Mouse (Mus musculus): ENCODE data around the gene Fam126b. TPM values are rescaled to one million over a fixed set of nuclear protein-coding genes. Genes with fewer than 3 reads are reported as not detected.
"Not testable (repeated sequence)": the region's sequence is repeated elsewhere in the genome, so short reads cannot be mapped to it uniquely, and the experiment has no call there.

Gene Fam126b
- polyA plus RNA-seq, 1 experiment: 2.8 TPM

DNA sequence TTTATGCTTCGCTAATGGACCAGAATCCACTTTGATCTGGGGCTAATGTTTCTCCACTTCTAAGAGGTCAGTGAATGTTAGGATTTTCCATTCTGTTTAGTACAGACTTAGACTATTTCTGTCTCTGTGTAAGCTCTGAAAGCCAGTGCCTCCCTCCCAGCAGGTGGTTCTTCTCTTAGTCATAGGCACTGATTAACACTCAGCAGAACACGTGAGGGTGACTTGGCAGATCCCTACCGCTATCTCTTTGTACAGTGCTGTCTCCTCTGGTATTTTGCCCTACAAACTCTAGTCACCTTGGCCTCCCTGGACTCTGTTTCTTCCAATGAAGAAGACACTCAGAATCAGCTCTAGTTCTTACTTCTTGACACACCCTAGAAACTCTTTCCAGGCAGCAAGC, 28.3 kb upstream of the Fam126b start:
- peaks cover 2% of the 10 kb centered on the region for H3K4me1 ChIP-seq (ENCODE audit: control insufficient read depth, insufficient read depth, low read length)
- DNase-seq: no peak
- TF ChIP-seq CTCF (IDR thresholded peaks at IDR 0.05; ENCODE audit: insufficient read depth, low read length): no peak
- no peak for TF ChIP-seq POLR2A (IDR thresholded peaks at IDR 0.05; ENCODE audit: borderline replicate concordance, extremely low read depth, low read depth, low read length)
- no peak overlapping the region for H3K4me3 ChIP-seq (replicated peaks; ENCODE audit: extremely low read depth, low read depth, low read length)
- WGBS: 63% methylated on average over 3 of the region's 3 CpGs

DNA sequence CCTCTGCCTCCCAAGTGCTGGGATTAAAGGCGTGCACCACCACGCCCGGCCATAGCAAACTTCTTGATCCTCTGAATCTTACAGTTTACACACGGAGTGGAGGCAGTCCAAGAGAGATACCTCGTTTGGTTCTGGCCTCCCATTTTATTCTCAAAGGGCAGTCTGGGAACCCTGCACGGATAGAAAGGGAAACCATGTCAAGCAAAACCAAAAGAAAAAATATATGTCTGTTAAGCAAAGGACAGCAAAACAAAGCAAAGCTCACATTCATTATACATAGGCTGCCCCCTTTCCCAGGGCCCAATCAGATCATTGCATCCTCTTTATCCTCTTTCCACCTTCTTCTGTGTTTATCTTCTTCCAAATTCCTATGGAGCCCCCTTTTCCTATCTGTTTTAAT, 27.7 kb upstream of the Fam126b start:
- TF ChIP-seq POLR2A (IDR thresholded peaks at IDR 0.05; ENCODE audit: borderline replicate concordance, extremely low read depth, low read depth, low read length) (no peak), CTCF (IDR thresholded peaks at IDR 0.05; ENCODE audit: insufficient read depth, low read length) (no peak)

GRCm38 (mm10) chr1:58610611-58611010, 24.5 kb upstream of the Fam126b start:
- TF ChIP-seq POLR2A (IDR thresholded peaks at IDR 0.05; ENCODE audit: borderline replicate concordance, extremely low read depth, low read depth, low read length) (no peak), CTCF (IDR thresholded peaks at IDR 0.05; ENCODE audit: insufficient read depth, low read length) (no peak)
- Histone ChIP-seq H3K4me1 (ENCODE audit: control insufficient read depth, insufficient read depth, low read length) (peaks cover 2% of the 10 kb centered on the region), H3K4me3 (replicated peaks; ENCODE audit: extremely low read depth, low read depth, low read length) (no peak overlapping the region)
- 11% methylated on average over 1 of the region's 1 CpGs for WGBS
- no peak for DNase-seq

More for the DNA sequence above, 27.7 kb upstream of the Fam126b start:
- no peak overlapping the region for H3K4me3 ChIP-seq (replicated peaks; ENCODE audit: extremely low read depth, low read depth, low read length)
- DNase-seq: no peak
- WGBS: 77% methylated on average over 6 of the region's 6 CpGs
- peaks cover 2% of the 10 kb centered on the region for H3K4me1 ChIP-seq (ENCODE audit: control insufficient read depth, insufficient read depth, low read length)

DNA sequence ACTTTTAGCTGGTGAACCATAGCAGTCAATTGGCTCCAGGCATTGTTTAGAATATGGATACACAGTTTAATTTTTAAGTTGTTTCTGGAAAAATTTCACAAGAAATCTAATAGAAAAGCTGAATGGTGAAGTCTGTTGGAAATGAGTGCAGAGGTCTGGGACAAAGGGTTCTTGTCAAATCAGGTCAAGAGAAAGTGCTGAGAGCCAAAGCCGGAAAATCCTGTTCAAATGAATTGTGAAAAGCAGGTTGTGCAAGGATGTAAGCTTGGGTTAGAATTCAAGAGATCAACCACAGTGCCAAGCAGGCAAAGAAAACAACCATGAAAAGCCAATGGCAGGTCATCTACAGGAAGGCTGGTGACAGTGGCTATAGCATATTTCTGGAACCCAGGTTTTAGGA, 24.0 kb upstream of the Fam126b start:
- Histone ChIP-seq H3K4me1 (ENCODE audit: control insufficient read depth, insufficient read depth, low read length) (peaks cover 2% of the 10 kb centered on the region), H3K4me3 (replicated peaks; ENCODE audit: extremely low read depth, low read depth, low read length) (no peak overlapping the region)
- TF ChIP-seq CTCF (IDR thresholded peaks at IDR 0.05; ENCODE audit: insufficient read depth, low read length): no peak
- TF ChIP-seq POLR2A (IDR thresholded peaks at IDR 0.05; ENCODE audit: borderline replicate concordance, extremely low read depth, low read depth, low read length): no peak
- DNase-seq: peak; percentile 24
- WGBS: 64% methylated on average over 1 of the region's 1 CpGs

GRCm38 (mm10) chr1:58609591-58609990, 23.5 kb upstream of the Fam126b start:
- whole genome bisulfite sequencing: 82% methylated on average over 5 of the region's 5 CpGs
- DNase-seq: not testable (repeated sequence)

GRCm38 (mm10) chr1:58603738-58604137, 17.6 kb upstream of the Fam126b start:
- no peak for DNase-seq
- no peak overlapping the region for H3K4me3 ChIP-seq (replicated peaks; ENCODE audit: extremely low read depth, low read depth, low read length)
- no peak for TF ChIP-seq POLR2A (IDR thresholded peaks at IDR 0.05; ENCODE audit: borderline replicate concordance, extremely low read depth, low read depth, low read length)
- no peak for TF ChIP-seq CTCF (IDR thresholded peaks at IDR 0.05; ENCODE audit: insufficient read depth, low read length)
- no peaks in the 10 kb centered on the region for H3K4me1 ChIP-seq (ENCODE audit: control insufficient read depth, insufficient read depth, low read length)
- 40% methylated on average over 4 of the region's 4 CpGs for WGBS

More at GRCm38 (mm10) chr1:58609591-58609990, 23.5 kb upstream of the Fam126b start:
- not testable (repeated sequence) for H3K4me3 ChIP-seq (replicated peaks; ENCODE audit: extremely low read depth, low read depth, low read length); H3K4me1 ChIP-seq (ENCODE audit: control insufficient read depth, insufficient read depth, low read length)

DNA sequence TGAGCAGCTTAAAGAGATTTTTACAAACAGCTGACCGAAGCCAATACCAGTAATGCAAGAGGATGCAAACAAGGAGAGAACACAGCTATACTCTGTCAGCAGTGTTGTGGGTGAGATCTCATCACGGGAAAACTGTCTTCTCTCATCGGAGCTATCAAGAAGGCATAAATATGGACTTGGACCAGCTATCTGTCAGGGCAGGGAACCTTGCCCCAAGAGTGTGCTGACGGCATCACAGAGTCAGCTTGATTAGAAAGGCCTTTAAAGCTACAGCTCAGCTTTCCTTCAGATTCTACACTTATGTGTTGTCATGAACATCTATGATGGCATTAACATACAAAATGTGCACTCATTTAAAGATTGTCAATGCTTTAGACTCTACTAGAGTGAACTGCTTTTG, 16.6 kb upstream of the Fam126b start:
- Histone ChIP-seq H3K4me1 (ENCODE audit: control insufficient read depth, insufficient read depth, low read length) (no peaks in the 10 kb centered on the region), H3K4me3 (replicated peaks; ENCODE audit: extremely low read depth, low read depth, low read length) (no peak overlapping the region)
- no peak for TF ChIP-seq CTCF (IDR thresholded peaks at IDR 0.05; ENCODE audit: insufficient read depth, low read length)
- no peak for TF ChIP-seq POLR2A (IDR thresholded peaks at IDR 0.05; ENCODE audit: borderline replicate concordance, extremely low read depth, low read depth, low read length)
- no peak for DNase-seq
- WGBS: 76% methylated on average over 4 of the region's 4 CpGs

DNA sequence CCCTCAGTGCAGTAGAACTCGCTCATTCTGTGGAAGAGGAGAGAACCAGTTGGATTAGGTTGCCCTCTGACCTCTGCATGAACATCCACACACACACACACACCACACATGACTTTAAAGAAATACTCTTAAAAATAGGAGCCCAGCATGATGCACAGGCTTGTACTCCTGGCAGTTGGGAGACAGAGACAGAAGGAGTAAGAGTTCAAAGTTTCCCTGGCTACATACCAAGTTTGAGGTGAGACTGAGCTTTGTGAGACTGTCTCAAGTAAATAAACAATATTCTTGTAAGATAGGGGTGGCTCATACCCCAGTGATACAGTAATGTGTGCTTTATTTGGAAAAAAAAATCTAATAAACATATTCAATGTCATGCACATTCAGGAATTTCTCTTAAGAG, 1.4 kb upstream of the Fam126b start:
- TF ChIP-seq CTCF (IDR thresholded peaks at IDR 0.05; ENCODE audit: insufficient read depth, low read length): no peak
- no peak for TF ChIP-seq POLR2A (IDR thresholded peaks at IDR 0.05; ENCODE audit: borderline replicate concordance, extremely low read depth, low read depth, low read length)
- Histone ChIP-seq H3K4me1 (ENCODE audit: control insufficient read depth, insufficient read depth, low read length) (peaks cover 3% of the 10 kb centered on the region), H3K4me3 (replicated peaks; ENCODE audit: extremely low read depth, low read depth, low read length) (no peak overlapping the region)
- DNase-seq: no peak
- 56% methylated on average over 1 of the region's 1 CpGs for WGBS

- 4% methylated on average over 36 of the region's 36 CpGs for WGBS
- no peak for TF ChIP-seq POLR2A (IDR thresholded peaks at IDR 0.05; ENCODE audit: borderline replicate concordance, extremely low read depth, low read depth, low read length)
- TF ChIP-seq CTCF (IDR thresholded peaks at IDR 0.05; ENCODE audit: insufficient read depth, low read length): no peak
- Histone ChIP-seq H3K4me1 (ENCODE audit: control insufficient read depth, insufficient read depth, low read length) (peaks cover 3% of the 10 kb centered on the region), H3K4me3 (replicated peaks; ENCODE audit: extremely low read depth, low read depth, low read length) (peak overlapping the region; percentile 79)
- DNase-seq: peak; percentile 17
These were observed 551 bp downstream of the Fam126b start for GRCm38 (mm10) chr1:58585373-58586170.

- Histone ChIP-seq H3K4me1 (ENCODE audit: control insufficient read depth, insufficient read depth, low read length) (peaks cover 3% of the 10 kb centered on the region), H3K4me3 (replicated peaks; ENCODE audit: extremely low read depth, low read depth, low read length) (no peak overlapping the region)
- DNase-seq: no peak
- 49% methylated on average over 1 of the region's 1 CpGs for whole genome bisulfite sequencing
- no peak for TF ChIP-seq CTCF (IDR thresholded peaks at IDR 0.05; ENCODE audit: insufficient read depth, low read length)
- no peak for TF ChIP-seq POLR2A (IDR thresholded peaks at IDR 0.05; ENCODE audit: borderline replicate concordance, extremely low read depth, low read depth, low read length)
These were observed 1.9 kb downstream of the Fam126b start for GRCm38 (mm10) chr1:58584271-58584670.

Data from lung, adult 2 months (tissue).